Mouse (Mus musculus) left cerebral cortex, postnatal 10 days (tissue): ENCODE results near the gene Sorbs2. TPM values are rescaled to one million over a fixed set of nuclear protein-coding genes. Genes with fewer than 3 reads are reported as not detected.
A peak's percentile ranks its signal among the peaks of the same experiment; 100 is the strongest.
"Not testable (repeated sequence)": the region's sequence is repeated elsewhere in the genome, so short reads cannot be mapped to it uniquely, and the experiment has no call there.

ENCODE experiments used
- DNase-seq, 2 experiments: peaks; one replicate each; pipeline ENCODE4 v3.0.0; 2021 to 2022; ENCODE audit warnings: low spot score in 2 of 2, mixed read lengths in 1 of 2; ENCODE audit errors: extremely low spot score in 1 of 2
- intact Hi-C: fragments of 180-260 bp; cut with DNase I; formaldehyde crosslinking; loops from one replicate; pipeline ENCODE4 v1.15.1; 2025
- total RNA-seq, 2 experiments: library from RNA; stranded (reverse); gene quantifications; 2 replicates each; pipeline ENCODE4 v1.2.3; 2021

Sorbs2 gene
- total RNA-seq, 2 experiments from 2014 or later, result 188 to 191 TPM

DNA sequence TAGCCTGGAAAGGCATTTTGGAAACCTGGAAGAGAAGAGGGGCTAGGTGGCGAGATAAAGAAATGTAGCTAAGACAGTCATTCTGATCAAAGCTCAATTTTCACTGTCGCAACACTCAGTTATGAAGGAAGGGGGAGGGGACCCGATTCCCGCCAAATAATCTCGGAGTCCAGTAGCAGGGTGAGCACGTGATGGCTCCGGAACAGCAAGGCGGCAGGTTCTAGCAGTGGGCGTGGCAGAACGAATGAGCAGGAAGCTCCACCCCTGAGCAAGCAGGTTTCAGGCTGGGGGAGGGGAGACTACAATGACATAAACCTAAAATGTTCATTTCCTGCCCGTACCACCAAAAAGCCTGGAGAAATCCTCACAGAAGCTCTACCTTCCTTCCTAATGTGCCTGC is 364.0 kb downstream of the Sorbs2 start:
- DNase-seq, intact Hi-C loops: not testable (repeated sequence)

DNA sequence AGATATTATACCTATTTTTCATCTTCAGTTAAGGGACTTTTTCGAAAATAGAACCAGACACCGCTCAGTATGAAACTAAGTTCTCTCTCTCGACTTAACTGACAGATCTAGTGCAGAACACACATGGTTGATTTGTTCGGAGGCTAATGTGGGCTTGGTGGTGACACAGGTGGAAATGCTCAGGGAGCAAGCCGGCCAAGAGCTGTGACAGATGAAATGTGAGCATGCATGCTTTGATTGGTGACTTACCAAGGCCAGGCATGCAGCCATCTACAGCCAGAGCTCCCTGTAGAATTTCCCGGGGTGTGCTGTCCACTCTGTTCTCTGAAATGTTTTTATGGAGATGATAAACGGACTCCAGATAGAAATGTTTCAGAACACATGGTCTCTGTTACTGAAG is 364.5 kb downstream of the Sorbs2 start:
- intact Hi-C loops, result no loop called here

DNA sequence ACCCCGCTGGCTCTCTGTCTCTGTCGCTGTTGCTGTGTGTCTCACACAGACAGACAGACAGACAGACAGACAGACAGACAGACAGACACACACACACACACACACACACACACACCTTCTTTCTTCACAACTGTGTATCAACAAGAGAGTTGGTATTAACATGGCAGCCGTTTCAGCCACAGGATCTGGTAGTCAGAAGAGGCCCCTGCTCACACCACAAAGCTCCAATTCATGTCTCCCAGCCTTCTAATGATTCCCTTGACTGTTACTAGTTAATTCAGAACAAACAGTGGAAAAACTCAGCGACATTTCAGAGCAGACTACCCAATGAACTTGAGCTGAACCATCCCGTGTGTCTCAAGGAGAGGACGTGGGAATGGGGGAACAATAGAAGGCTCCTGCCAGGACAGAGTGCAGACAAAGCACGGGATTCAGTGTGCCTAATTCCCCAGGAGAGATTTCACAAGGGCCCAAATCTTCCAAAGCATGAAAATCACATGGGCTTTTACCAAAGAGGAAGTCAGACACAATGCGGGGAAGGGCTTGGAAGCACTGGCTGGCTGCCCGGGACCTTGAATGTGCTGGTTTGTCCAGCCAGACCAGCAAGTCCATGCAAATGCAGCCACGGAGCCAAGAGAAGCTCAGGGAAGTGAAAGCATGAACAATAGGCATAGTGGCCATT is 367.5 kb downstream of the Sorbs2 start:
- intact Hi-C loops, result no loop called here
- peak; percentile 37 to 93 for DNase-seq

More for the DNA sequence above, 364.5 kb downstream of the Sorbs2 start:
- DNase-seq, result no peak

DNA sequence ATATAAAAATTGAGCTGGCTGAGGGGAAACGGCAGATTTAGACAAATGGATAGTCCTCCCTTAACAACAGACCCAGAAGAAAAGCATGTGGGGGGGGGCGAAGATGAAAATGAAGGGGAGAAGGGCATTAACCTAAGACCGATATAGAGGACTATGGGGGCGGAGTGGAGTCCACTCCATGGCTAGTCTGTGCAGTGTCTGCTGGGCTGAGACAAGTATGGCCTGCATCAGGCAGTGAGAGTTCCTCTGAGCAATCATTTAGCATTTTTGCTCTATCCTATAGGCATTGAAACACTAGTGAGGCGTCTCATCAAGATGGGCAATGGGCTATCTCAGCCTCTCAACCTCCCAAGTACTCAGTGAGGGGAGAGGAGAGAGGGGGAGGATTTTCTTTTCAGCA is 368.8 kb downstream of the Sorbs2 start:
- no peak for DNase-seq
- intact Hi-C loops, result no loop called here

Other genes starting within 250 kb of the Sorbs2 start
- gene F11, start 245.8 kb upstream of the Sorbs2 start, total RNA-seq, result not detected
- gene Klkb1, start 212.9 kb upstream of the Sorbs2 start, total RNA-seq, result under 1 TPM in 1 of 2 experiments, not detected in 1; 0.06 TPM
- not detected for gene Gm45753, start 199.3 kb upstream of the Sorbs2 start, total RNA-seq
- gene Cyp4v3, start 174.6 kb upstream of the Sorbs2 start, total RNA-seq, result 1 to 10 TPM; 3.5 to 3.8 TPM
- 10 to 100 TPM; 27.7 to 32.0 TPM for gene Fam149a, start 125.5 kb upstream of the Sorbs2 start, total RNA-seq
- gene Tlr3, start 96.7 kb upstream of the Sorbs2 start, total RNA-seq, result 1 to 10 TPM; 3.5 to 4.3 TPM